Mouse (Mus musculus) midbrain, embryonic 11.5 days (tissue): Measurements from ENCODE around the gene Hist3h2ba. TPM values are rescaled to one million over a fixed set of nuclear protein-coding genes. Genes with fewer than 3 reads are reported as not detected.

ENCODE experiments used
- ATAC-seq: fragments of 200-750 bp; cut with Nextera tagmentation; 2 replicates; pipeline ENCODE4 v1.8.0; 2017; ENCODE audit warnings: moderate TSS enrichment, moderate library complexity; ENCODE audit not compliant: low FRiP score
- DNase-seq: peaks from one replicate; pipeline ENCODE4 v3.0.0; 2015; ENCODE audit warnings: low spot score; ENCODE audit errors: missing footprints
- H3K27ac ChIP-seq: fragments of 300-500 bp; sonication (generic); 2 replicates; pipeline ENCODE4 v1.5.1; 2014; ENCODE audit warnings: low read depth, low read length
- H3K27me3 ChIP-seq: fragments of 300-500 bp; sonication (generic); 2 replicates; pipeline ENCODE4 v1.6.1; 2014; ENCODE audit warnings: mild to moderate bottlenecking, low read length, moderate library complexity, mixed read lengths; ENCODE audit not compliant: control insufficient read depth, insufficient read depth
- H3K36me3 ChIP-seq: fragments of 300-500 bp; sonication (generic); 2 replicates; pipeline ENCODE4 v1.6.1; 2014; ENCODE audit warnings: mild to moderate bottlenecking, low read length, moderate library complexity, mixed read lengths; ENCODE audit not compliant: control insufficient read depth, insufficient read depth
- H3K4me1 ChIP-seq: fragments of 300-500 bp; sonication (generic); 2 replicates; pipeline ENCODE4 v1.6.1; 2014; ENCODE audit warnings: low read length; ENCODE audit not compliant: control insufficient read depth, insufficient read depth
- H3K4me2 ChIP-seq: fragments of 300-500 bp; sonication (generic); 2 replicates; pipeline ENCODE4 v1.6.1; 2014; ENCODE audit warnings: mild to moderate bottlenecking, moderate library complexity
- H3K4me3 ChIP-seq: fragments of 300-500 bp; sonication (generic); 2 replicates; pipeline ENCODE4 v1.5.1; 2014; ENCODE audit warnings: low read depth, low read length
- H3K9ac ChIP-seq: fragments of 300-500 bp; sonication (generic); 2 replicates; pipeline ENCODE4 v1.6.1; 2014; ENCODE audit warnings: low read length
- H3K9me3 ChIP-seq: fragments of 300-500 bp; sonication (generic); 2 replicates; pipeline ENCODE4 v1.6.1; 2016; ENCODE audit warnings: low read length; ENCODE audit not compliant: control insufficient read depth
- WGBS: fragments of 180-500 bp; shearing (Covaris S2); extraction: QIAGEN DNeasy Blood & Tissue Kit; methylation state at CpG from one replicate; pipeline ENCODE4 v1.1.7; 2014; 5-methylcytosine and 5-hydroxymethylcytosine counted together
- polyA plus RNA-seq: library from polyadenylated mRNA; unstranded; fragments of >200 nt; fragmentation: Nextera tagmentation; extraction: Ambion mirVana; gene quantifications from 2 replicates; pipeline ENCODE4 v1.2.1, GENCODE M21; 2014

Gene Hist3h2ba
- polyA plus RNA-seq, 1 experiment from 2014 or later, result 101 TPM

DNA sequence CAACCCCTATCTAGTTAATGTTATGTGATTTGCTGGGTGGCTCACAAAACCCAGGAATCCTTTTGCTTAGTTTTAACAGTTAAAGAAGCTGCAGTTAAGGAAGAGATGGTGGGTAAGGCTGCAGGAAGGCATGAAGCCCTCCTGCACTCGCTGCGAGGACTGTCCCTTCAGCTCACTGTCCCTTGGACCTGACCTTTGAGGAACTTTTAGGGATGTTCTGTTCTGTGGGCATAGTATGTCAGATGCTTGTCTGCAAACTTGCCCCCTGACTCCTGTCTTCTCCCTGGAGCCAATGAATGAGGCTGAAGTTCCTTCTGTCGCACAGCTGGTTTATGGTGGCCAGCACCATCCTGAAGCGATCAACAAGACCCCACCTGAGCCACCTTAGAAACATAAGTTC lies 40.4 kb downstream of the Hist3h2ba start:
- DNase-seq (peak; percentile 51), ATAC-seq (no peak)
- Histone ChIP-seq H3K27ac (no peak overlapping the region), H3K36me3 (peaks cover 11% of the 10 kb centered on the region; the same call in 1 of the 2 replicates), H3K9me3 (no peaks in the 10 kb centered on the region), H3K9ac (no peak overlapping the region), H3K4me2 (no peak overlapping the region), H3K4me3 (no peak overlapping the region), H3K27me3 (peaks cover 5% of the 10 kb centered on the region), H3K4me1 (no peaks in the 10 kb centered on the region; the same call in 1 of the 2 replicates)
- 93% methylated on average over 4 of the region's 4 CpGs for WGBS

DNA sequence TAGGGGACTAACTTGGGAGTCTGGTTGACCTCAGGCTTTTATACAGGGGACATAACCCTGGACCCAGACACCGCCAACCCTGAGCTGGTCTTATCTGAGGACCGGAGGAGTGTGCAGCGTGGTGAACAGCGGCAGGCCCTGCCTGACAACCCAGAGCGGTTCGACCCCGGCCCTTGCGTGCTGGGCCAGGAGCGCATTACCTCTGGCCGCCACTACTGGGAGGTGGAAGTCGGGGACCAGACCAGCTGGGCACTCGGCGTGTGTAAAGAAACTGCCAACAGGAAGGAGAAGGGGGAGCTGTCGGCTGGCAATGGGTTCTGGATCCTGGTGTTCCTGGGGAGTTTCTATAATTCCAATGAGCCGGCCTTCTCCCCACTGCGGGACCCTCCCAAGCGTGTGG lies 41.4 kb downstream of the Hist3h2ba start:
- Histone ChIP-seq H3K4me2 (no peak overlapping the region), H3K4me1 (no peaks in the 10 kb centered on the region; the same call in 1 of the 2 replicates), H3K36me3 (peaks cover 11% of the 10 kb centered on the region; the same call in 1 of the 2 replicates), H3K4me3 (no peak overlapping the region), H3K27ac (no peak overlapping the region), H3K9me3 (no peaks in the 10 kb centered on the region), H3K27me3 (peaks cover 9% of the 10 kb centered on the region), H3K9ac (no peak overlapping the region)
- WGBS, result 90% methylated on average over 17 of the region's 17 CpGs
- peak; percentile 69 for DNase-seq
- ATAC-seq, result no peak

DNA sequence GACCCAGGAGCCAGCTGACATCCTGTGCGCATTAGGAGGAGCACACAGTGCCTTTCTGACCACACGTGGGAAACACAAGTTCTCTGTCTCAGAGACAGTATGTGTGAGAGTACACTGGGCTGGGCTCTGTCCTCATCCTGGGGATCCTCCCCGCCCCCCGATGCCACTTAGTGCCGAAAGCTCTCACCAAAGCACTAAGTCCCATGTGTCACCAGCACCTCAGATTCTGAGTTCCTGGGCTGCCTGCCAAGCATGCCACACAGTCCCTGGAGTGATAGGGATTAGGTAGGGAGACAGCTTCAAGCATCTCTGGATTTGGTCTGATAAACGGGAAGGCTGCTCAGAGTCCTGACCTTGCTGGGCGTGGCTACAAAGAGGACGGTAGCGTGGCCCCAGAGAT lies 42.1 kb downstream of the Hist3h2ba start:
- WGBS, result 87% methylated on average over 9 of the region's 9 CpGs
- DNase-seq, result peak; percentile 39
- H3K36me3 ChIP-seq, result peaks cover 11% of the 10 kb centered on the region; the same call in 1 of the 2 replicates

DNA sequence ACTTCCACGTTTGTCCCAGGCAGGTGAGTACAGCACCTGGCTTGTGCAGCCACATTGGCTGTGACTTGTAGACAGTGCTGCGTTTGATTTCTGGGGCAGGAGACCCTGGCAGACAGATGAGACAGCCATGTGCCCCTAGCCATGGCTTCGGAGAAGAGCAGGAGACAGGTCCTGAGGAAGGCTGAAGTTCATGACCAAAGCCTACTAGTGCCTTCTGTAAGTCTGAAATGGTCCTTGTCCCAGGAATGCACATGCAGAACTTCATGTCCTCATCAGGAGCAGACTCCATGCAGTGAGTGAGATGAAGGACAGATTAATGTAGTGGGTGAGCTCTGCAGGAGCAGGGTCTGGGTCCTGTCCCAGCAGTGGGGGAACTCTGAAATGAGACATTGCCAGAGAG lies 43.2 kb downstream of the Hist3h2ba start:
- H3K4me1 ChIP-seq, result no peaks in the 10 kb centered on the region; the same call in 1 of the 2 replicates
- H3K27me3 ChIP-seq, result peaks cover 12% of the 10 kb centered on the region
- WGBS, result 86% methylated on average over 3 of the region's 3 CpGs
- peaks cover 11% of the 10 kb centered on the region; the same call in 1 of the 2 replicates for H3K36me3 ChIP-seq
- H3K4me2 ChIP-seq, result no peak overlapping the region
- ATAC-seq (no peak), DNase-seq (peak; percentile 47)
- no peaks in the 10 kb centered on the region for H3K9me3 ChIP-seq
- no peak overlapping the region for H3K9ac ChIP-seq
- H3K4me3 ChIP-seq, result no peak overlapping the region
- no peak overlapping the region for H3K27ac ChIP-seq

More for the DNA sequence above, 42.1 kb downstream of the Hist3h2ba start:
- H3K4me3 ChIP-seq, result no peak overlapping the region
- no peak overlapping the region for H3K9ac ChIP-seq
- peaks cover 12% of the 10 kb centered on the region for H3K27me3 ChIP-seq
- no peaks in the 10 kb centered on the region; the same call in 1 of the 2 replicates for H3K4me1 ChIP-seq
- H3K4me2 ChIP-seq, result no peak overlapping the region
- no peaks in the 10 kb centered on the region for H3K9me3 ChIP-seq
- ATAC-seq, result no peak
- no peak overlapping the region for H3K27ac ChIP-seq

DNA sequence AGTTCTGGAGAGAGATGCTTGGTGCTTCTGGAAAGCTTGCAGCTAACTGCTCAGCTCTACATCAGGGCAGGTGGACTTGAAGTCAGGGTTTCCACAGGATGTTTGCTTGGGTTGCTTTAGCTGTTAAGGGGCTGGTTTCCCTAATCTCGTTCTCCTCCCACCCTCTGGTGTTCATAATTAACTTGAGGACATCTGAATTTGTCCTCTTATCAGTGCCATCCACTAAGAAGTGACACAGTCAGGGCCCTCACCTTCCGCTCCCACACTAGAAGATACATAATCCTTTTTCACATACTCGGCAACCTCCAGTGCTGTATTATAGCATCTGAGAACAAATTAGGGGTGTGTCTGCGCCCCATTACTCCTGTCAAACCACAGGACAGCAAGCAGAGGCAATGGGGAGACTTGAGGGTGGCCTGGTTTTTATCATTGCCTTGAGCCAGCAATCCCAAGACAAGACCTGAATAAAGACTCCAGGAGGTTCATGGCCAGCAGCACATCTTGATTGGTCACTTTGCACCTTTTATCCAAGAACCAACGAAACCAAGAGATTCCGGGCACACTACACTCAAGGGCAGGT lies 44.5 kb downstream of the Hist3h2ba start:
- WGBS, result 83% methylated on average over 6 of the region's 6 CpGs
- H3K27me3 ChIP-seq, result peaks cover 12% of the 10 kb centered on the region
- peak; percentile 76 for DNase-seq

DNA sequence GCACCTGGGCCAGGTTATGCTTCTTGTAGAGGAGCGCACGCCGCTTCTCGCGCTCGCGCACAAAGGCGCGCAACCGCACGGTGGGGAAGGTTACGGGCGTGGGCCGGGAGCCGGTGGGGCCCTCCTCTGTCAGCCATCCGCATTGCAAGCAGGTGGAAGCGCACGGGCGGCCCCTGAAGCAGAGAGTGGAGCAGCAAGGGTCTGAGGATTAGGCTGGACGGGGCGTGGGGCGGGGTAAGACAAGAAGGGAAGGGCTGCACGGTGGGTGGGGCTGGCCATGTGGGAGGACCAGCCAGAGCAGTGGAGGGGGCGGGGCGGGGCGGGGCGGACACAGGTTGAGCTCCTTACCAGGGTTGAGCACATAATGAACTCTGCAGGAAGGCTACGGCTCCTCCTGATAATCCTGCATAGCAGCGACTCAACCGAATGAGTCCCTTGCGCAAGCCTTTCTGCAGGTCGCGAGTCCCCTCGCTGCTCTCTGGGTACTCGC lies 45.7 kb downstream of the Hist3h2ba start:
- DNase-seq (peak; percentile 87), ATAC-seq (peak; percentile 71; the same call in 1 of the 2 replicates)
- peak overlapping the region; percentile 49 for H3K4me2 ChIP-seq
- H3K4me1 ChIP-seq, result no peaks in the 10 kb centered on the region; the same call in 1 of the 2 replicates
- H3K9me3 ChIP-seq, result no peaks in the 10 kb centered on the region
- H3K27me3 ChIP-seq, result peaks cover 12% of the 10 kb centered on the region
- peaks cover 2% of the 10 kb centered on the region; the same call in 1 of the 2 replicates for H3K36me3 ChIP-seq
- peak overlapping the region; percentile 22 for H3K4me3 ChIP-seq
- H3K27ac ChIP-seq, result no peak overlapping the region
- whole genome bisulfite sequencing, result under 1% methylated on average over 35 of the region's 35 CpGs
- H3K9ac ChIP-seq, result no peak overlapping the region

More for the DNA sequence above, 44.5 kb downstream of the Hist3h2ba start:
- ATAC-seq, result no peak
- H3K4me3 ChIP-seq, result no peak overlapping the region
- no peak overlapping the region for H3K27ac ChIP-seq
- H3K4me1 ChIP-seq, result no peaks in the 10 kb centered on the region; the same call in 1 of the 2 replicates
- H3K9ac ChIP-seq, result no peak overlapping the region
- peaks cover 6% of the 10 kb centered on the region; the same call in 1 of the 2 replicates for H3K36me3 ChIP-seq
- H3K4me2 ChIP-seq, result no peak overlapping the region
- H3K9me3 ChIP-seq, result no peaks in the 10 kb centered on the region

DNA sequence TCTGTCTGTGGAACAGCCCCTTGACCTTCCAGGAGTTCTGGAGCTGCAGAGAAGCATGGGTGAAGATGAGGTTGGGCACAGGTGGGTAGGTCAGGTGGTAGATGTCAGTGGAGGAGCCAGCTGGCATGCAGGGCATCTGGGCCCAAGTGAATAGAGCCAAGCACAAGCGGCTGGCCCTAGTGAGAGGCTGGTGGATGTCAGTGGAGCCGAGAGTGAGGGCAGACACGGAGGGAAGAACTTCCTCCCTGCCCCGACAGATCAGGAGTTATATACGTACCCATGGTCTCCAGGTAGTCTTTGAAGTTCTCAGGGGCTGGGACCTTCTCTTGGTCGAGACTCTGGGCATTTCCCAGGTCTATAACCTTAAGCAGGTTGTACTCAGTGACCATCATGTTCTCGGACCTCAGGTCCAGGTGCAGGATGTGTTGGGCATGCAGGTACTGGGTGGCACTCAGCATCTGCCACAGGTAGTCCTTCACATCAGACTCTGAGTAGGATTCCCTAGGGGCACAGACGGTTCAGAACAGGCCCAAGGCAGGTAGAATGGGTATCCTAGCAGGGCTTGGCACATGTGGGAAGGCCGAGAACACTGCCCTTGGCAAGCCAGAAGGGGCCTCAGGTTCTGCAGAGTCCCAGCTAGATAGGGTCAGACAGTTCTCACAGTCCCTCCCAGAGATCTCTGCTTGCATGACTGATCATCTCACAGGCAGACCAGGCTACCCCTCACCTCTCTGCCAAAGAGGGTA lies 46.5 kb downstream of the Hist3h2ba start:
- 77% methylated on average over 9 of the region's 9 CpGs for WGBS
- Histone ChIP-seq H3K36me3 (no peaks in the 10 kb centered on the region), H3K9ac (no peak overlapping the region), H3K4me3 (no peak overlapping the region), H3K27ac (no peak overlapping the region), H3K4me1 (no peaks in the 10 kb centered on the region; the same call in 1 of the 2 replicates), H3K27me3 (peaks cover 12% of the 10 kb centered on the region), H3K9me3 (no peaks in the 10 kb centered on the region), H3K4me2 (no peak overlapping the region)
- no peak for ATAC-seq
- DNase-seq, result peak; percentile 64

DNA sequence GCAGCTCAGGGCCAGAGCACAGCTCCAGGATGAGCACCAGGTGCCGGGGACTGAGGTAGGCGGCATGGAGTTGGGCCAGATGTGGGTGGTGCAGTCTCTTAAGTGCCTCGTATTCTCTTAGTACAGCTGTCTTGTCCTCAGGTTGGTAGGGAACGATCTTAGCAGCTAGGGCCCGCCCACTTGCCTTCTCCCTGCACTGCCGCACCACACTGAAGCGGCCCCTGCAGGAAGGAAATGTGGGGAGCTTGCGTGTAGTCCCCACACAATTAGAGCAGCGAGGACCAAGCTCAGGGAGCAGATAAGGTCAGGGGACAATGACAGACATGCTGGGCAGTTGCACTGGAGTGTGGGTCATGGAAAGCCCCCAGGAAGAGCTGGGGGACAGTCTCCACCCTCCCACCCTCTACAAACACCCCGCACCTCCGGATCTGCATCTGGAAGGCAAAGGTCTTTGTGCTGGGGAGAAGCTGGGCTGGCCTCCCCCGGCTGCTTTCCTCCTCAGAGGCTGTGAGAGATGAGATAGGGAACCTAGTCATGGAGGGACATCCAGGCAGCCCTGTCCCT lies 47.2 kb downstream of the Hist3h2ba start:
- Histone ChIP-seq H3K36me3 (no peaks in the 10 kb centered on the region), H3K27me3 (peaks cover 12% of the 10 kb centered on the region), H3K4me3 (no peak overlapping the region), H3K27ac (no peak overlapping the region), H3K4me1 (no peaks in the 10 kb centered on the region; the same call in 1 of the 2 replicates), H3K9me3 (no peaks in the 10 kb centered on the region), H3K4me2 (no peak overlapping the region), H3K9ac (no peak overlapping the region)
- peak; percentile 80 for DNase-seq
- no peak for ATAC-seq
- WGBS, result 57% methylated on average over 12 of the region's 12 CpGs
